Mouse (Mus musculus): Measurements from ENCODE around the gene Atp6v1f. TPM values are rescaled to one million over a fixed set of nuclear protein-coding genes. Genes with fewer than 3 reads are reported as not detected.

The Atp6v1f gene
- total RNA-seq (2021) = 100 to 1,000 TPM; 246 to 249 TPM

DNA sequence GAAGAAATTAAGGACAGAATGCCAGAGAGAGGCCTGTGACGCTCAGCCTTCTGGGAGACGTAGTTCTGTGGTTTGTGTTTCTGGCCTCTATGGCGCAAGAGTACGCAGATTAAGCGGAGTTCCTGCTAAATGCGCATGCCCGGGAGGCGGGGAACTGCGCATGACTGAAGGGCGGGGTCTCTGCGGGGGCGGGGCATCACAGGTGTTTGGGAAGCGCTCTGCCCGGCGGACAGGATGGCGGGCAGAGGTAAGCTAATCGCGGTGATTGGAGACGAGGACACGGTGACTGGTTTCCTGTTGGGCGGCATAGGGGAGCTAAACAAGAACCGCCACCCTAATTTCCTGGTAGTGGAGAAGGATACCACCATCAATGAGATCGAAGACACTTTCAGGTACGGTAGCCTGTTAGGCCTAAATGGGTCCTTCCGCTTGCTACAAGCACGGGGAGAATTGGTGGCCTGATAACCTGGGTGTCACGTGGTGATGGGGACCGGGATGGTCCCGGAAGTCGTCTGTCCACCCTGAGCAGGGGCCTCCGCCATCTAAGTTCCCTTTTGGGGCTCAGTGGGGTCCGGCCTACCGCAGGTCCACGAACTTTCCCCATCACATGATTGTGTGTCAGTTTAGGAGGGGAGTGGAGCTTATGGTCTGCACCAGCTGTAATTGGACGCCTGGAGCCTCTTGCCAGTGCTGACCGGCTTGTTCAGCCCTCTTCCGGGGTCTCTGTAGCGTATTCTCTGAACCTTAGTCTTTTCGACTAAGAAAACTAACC is at the start of gene Atp6v1f:
Gene Atp6v1f (plus strand): TSS at position 136 of the 772 bp plus-strand sequence.
- intact Hi-C loops (cut with DNase I) = no loop called here
- peak; percentile 87 to 94 for DNase-seq (ENCODE audit: extremely low spot score in 1 of 2, low spot score in 2 of 2)

DNA sequence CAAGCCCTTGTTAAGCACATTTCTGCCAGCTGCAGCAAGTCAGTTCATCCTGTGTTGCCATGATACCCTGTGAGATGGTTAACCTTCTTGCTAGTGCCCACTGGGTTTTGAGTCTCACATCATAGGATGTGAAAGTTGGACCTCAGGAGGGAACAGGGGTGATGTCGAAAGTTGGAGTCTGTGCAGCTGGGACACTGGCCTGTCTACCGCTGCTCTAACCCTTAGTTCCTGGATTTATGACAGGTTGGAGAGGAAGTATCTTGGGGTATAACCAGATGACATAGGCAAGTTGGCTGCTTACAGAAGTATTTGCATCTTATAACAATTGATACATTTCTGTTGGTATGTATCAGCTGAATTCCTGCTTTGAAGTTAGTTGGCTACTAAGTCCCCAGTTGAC is 46.9 kb upstream of the Atp6v1f start:
- intact Hi-C loops (cut with DNase I) = no loop called here
- no peak for DNase-seq (ENCODE audit: extremely low spot score in 1 of 2, low spot score in 2 of 2)

DNA sequence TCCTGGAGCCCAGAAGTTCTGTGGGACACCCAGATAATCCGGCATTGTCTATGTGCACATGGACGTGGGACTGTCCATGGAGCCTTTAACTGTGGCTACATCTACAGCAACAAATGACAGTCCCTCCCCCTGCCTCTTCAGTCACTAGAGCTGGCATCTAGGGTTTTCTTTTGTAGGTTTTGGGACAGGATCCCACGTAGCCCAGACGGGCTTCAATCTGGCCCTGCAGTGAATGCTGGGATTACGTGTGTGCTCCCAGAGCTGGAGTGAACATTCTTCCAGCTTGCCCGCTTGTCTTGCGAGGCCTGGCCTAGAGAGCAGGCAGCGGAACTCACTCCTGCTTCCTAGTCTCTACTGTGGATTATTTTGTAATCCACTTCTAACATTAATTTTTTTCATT is 42.4 kb upstream of the Atp6v1f start:
- intact Hi-C loops (cut with DNase I) = no loop called here
- DNase-seq (ENCODE audit: extremely low spot score in 1 of 2, low spot score in 2 of 2) = no peak

DNA sequence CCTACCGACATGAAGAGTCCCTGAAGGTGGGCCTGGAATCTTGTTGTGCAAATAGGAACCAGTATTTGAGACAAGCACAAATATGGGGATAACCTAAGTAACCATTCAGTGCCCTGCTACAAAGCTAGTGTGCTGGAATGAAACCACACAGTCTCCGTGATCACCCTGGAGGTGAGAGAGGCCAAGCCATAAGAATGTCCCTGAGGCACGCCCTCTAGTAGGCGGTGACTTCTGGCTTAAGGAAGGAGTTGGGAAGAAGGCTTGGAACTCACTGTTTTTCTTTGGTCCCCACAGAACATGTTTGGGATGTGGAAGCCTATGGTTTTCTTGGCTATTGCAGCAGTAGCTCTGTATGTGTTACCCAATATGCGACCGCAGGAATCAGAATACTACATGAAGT is 41.2 kb upstream of the Atp6v1f start:
- intact Hi-C loops (cut with DNase I) = no loop called here
- DNase-seq (ENCODE audit: extremely low spot score in 1 of 2, low spot score in 2 of 2) = no peak

DNA sequence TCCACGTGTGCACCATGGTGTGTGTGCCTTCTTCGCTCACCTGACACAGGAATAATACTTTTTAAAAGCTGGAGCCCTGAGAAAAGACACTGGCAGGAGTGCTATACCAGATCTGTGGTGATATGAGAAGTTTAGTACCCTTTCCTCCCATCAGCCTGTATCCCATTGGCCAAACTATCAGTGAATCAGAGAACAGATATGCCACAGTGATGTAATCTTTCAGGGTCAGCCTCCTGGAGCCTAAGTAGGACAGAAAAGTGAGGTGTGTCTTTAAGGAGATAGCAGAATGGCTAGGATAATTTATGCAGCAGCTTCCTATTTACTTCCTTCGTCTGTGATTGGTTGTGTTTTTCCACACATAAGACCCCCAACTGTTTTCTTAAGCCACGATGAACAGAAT is 39.3 kb upstream of the Atp6v1f start:
- intact Hi-C loops (cut with DNase I) = no loop called here
- no peak for DNase-seq (ENCODE audit: extremely low spot score in 1 of 2, low spot score in 2 of 2)

DNA sequence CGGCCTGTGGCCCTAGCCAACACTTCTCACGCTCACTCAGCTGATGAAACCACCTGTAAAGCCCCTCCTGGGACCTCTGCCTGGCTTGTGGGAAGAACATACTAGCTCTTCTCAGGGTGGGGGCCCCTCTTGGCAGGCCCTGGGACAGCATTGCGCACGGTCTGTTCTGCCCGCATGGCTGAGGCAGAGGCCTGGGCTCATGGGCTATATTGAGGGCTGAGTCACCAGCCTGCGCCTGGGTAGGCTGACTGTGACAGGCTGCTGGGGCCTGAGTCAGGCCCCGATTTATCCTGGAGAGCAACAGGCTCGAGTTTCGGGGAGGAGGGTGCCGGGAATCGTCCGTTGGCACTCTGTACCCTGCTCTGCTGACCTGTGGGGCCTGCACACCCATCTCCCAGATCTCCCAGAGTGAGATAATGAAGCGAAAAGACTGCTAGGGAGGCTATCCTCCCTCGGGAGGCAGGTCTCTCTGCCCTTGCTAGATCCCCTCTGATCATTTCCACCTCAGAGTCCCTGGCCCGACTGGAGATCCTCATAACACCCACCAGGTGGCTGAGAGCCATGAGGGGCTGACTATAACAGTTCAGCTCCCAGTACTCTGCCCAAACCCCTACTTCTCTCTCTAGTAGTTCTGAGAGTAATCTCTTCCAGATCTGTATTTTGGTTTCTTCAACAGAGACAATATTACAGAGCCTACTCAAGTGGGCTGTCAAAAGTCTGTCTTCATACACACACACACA is 36.7 kb upstream of the Atp6v1f start:
- DNase-seq (ENCODE audit: extremely low spot score in 1 of 2, low spot score in 2 of 2) = peak in 1 of 2 experiments; percentile 33
- intact Hi-C loops (cut with DNase I) = no loop called here

DNA sequence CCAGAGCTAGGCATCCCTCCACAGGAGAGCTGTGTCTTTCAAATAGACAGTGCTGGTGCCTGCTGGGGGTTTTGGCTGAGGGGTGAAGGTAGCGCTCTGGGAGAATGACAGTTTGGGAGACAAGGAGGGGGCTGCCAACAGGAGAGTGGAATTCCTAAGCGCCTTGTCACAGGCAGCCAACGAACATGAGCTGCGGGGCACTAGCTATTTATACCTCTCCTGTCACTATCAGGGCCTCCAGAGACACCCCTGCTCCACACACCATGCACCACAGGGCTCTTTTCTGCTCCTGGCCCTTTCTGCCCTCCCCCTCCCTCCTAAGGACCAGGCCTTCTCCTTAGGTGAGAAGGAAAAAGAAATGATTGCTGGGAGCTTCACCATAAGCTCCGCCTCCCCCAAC is 36.0 kb upstream of the Atp6v1f start:
- peak in 1 of 2 experiments; percentile 20 for DNase-seq (ENCODE audit: extremely low spot score in 1 of 2, low spot score in 2 of 2)
- intact Hi-C loops (cut with DNase I) = no loop called here

DNA sequence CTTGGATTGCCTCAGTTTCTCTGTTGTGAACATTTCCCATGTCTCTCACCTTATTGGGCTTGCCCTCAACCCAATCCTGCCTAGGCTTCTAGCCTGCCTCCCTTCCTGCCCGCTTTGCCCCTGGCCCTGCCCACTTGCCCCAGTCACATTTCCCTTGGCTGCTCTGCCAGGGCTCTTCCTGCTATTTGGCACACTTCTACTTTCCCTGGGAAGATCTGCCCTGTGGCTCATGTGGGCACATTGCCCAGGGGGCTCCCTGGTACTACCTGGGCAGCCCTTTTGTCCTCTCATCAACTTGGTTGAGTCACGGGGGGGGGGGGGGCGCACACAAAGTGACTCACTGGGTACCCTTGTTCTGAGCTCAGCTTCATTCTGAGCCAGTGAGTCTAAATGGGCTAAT is 35.4 kb upstream of the Atp6v1f start:
- DNase-seq (ENCODE audit: extremely low spot score in 1 of 2, low spot score in 2 of 2) = peak in 1 of 2 experiments; percentile 38
- intact Hi-C loops (cut with DNase I) = no loop called here

DNA sequence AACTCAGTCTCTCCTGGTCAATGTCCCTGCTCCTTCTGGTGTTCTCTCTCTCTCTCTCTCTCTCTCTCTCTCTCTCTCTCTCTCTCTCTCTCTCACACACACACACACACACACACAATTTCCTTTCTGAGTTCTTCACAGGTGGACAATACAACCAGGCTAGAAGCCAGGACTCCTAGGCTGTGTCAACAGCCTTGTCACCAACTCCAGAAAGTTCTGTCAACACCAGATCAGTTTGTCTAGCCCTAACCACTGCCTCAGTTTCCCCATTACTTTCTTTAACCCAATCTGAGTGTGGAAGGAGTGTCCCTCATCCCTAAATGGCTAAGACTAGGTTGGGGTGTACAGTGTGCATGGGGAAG is 34.9 kb upstream of the Atp6v1f start:
- intact Hi-C loops (cut with DNase I) = no loop called here
- DNase-seq (ENCODE audit: extremely low spot score in 1 of 2, low spot score in 2 of 2) = no peak

DNA sequence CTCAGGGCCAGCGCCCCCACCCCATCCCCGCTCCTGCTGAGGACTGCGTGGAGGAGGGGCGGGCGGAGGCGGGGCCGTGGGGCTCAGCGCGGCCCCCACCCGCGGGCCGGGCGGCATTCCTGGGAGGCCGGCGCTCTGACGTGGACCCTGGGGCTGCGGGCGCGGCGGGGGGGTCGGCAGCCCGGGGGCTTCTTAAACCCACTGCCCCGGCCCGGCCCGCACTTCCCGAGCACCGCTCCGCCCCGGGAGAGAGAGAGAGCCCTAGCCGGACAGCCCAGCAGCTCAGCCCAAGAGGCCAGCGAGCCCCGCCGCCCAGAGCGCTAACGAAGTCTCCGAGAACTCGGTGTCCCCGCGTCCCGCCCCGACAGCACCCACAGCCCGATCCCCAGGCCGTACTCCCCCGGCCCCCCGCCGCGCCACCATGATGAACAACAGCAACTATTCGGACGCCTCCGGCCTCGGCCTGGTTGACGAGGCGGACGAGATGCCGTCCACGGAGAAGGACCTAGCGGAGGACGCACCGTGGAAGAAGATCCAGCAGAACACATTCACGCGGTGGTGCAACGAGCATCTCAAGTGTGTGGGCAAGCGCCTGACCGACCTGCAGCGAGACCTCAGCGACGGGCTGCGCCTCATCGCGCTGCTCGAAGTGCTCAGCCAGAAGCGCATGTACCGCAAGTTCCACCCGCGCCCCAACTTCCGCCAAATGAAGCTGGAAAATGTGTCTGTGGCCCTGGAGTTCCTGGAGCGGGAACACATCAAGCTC is 34.3 kb upstream of the Atp6v1f start, which contains the start of gene Flnc:
Gene Flnc (plus strand): TSS at position 219 of the 766 bp plus-strand sequence.
- peak in 1 of 2 experiments; percentile 59 for DNase-seq (ENCODE audit: extremely low spot score in 1 of 2, low spot score in 2 of 2)
- intact Hi-C loops (cut with DNase I) = no loop called here

DNA sequence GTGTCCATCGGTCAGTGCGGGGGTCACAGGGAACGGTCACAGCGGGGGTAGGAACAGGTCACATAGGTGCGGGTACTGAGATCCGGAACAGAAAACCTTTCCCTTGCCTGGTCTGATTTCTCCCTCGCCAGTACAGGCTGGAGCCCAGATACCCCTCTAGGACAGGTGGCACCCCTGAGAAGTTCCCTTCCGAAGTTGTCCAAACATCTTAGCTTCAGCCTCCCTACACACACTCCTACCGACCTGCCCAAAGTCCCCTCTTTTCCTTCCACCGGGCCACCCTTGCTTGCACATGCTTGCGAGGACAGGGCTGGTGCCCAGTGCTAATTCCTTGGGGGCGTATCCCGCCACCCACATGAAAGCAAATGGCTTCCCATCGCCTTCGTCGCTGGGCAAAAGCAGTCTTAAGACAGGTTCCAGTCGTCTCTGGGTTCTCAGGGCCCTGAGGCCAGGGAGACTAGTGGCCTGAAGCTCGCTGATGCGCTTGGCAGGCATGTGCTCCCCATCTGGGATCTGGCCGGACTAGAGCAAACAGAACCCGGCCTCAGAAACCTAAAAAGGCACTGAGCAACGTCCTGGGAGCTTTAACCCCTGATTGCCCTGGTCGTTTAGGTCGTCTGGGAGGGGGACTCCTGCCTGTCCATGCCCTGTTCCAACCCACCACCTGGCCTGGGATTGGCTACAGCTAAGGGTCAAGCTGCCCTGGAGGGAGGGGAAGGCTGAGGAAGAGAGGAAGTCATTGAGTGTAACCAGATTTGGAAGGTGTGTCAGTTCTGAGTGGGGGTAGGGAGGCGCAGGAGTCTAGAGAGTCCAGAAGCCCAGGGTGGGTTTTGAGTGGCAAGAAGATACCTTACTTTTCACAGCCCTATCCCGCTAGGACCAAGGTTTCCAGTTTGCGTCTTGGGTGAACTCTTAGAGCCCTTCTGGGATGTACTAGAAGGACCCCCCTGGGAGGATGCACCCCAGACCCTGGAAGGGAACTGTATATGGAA is 33.4 kb upstream of the Atp6v1f start:
- peak in 1 of 2 experiments; percentile 48 for DNase-seq (ENCODE audit: extremely low spot score in 1 of 2, low spot score in 2 of 2)
- intact Hi-C loops (cut with DNase I) = no loop called here

DNA sequence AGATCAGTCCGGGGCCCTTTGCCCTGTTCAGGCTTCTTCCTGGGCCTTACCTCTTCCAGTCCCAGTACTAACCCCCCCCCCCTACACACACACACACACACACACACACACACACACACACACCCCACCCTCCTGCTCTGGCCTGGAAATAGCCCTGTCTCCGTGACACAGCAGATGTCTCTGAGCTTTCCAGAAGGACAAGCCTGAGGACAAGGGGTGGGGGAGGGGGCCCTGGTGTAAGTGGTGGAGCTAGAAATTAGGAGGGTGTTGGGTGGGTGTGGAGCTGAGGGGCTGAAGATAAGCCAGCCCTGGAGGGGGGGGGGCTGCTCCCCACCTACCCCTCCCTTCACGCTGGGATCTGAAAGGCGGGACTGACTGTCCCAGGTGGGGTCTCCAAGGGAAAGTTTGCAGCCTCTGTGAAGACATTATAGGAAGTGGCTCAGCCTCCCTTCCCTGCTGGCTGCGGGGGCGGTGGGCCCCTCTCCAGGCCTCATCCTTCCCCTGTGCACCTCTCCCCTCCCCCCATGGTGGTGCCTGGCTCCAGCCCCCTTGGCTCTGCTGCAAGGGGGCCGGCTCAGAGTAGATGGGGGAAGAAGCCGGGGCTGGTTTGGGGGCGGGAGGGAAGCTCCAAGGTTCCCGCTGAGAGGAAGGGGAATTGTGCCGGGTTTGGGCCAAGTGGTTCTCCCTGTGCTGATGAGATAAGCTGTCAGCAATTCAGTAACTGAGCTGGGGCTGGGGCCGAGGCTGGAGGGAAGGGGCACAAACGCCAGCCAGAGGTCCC is 32.4 kb upstream of the Atp6v1f start:
- DNase-seq (ENCODE audit: extremely low spot score in 1 of 2, low spot score in 2 of 2) = peak in 1 of 2 experiments; percentile 80
- intact Hi-C loops (cut with DNase I) = no loop called here

DNA sequence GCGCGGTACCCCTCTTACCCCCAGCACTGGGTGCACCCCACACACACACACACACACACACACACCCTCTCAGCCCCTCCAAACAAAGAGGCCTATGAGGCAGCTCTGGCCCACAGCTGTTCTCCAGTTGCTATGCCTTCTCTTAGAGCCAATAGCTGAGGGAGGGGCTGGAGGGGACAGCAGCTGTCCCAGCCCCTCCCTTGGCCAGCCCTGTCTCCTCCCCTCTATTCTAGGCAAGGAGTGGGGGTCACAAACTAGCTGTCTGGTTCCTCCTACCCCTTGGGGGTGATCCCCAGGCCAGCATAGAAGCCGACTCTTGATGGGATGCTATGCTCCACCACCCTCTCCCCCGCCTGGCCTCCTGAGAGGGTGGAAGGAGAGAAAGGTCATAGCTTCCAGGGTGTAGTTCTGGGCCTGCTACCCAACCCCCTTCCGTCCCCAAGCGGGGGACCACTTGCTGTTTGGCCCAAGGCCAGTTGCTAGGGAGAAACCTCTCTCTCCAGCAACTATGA is 31.5 kb upstream of the Atp6v1f start:
- intact Hi-C loops (cut with DNase I) = no loop called here
- DNase-seq (ENCODE audit: extremely low spot score in 1 of 2, low spot score in 2 of 2) = peak in 1 of 2 experiments; percentile 54

DNA sequence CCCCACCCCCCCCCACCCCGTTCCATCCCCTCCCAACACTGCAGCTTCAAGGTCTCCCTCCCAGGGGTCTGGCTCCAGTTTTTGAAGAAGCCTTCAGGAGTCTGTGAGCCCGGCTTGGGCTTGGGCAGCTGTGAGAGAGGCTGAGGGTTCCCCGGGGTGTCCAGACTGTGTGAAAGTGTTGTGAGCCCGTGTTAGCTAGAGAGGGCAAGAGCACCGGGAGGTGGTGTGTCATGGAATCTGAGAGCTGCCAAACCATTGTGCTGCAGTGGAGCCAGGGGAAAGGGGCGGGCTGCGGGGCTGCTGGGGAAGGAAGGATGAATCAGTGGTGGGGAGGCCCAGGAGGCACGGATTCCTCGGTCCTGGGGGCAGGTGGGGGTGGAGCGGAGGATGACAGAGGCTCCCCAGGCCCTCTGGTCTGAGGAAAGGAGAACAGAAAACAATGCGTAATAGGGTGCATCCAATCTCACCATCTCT is 31.0 kb upstream of the Atp6v1f start:
- intact Hi-C loops (cut with DNase I) = no loop called here
- DNase-seq (ENCODE audit: extremely low spot score in 1 of 2, low spot score in 2 of 2) = peak in 1 of 2 experiments; percentile 65

DNA sequence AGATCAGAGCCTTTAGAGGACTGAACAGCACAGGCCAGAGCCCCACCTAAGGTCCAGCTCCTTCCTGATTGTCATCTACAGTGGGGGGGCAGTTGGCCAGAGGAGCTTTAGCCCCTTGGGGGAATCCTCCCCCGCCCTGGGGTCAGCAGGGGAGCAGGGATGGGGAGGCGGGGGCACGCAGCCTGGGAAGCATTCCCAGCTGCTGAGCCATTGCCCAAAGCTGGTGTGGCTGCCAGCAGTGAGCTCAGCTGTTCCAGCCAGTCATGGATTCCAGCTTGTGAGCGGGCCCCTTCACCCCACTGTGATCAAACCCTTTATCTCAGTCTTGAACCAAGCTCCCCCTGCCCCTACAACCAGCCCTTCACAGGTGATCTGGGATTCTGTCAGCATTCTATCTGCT is 28.3 kb upstream of the Atp6v1f start:
- intact Hi-C loops (cut with DNase I) = no loop called here
- peak in 1 of 2 experiments; percentile 30 for DNase-seq (ENCODE audit: extremely low spot score in 1 of 2, low spot score in 2 of 2)

DNA sequence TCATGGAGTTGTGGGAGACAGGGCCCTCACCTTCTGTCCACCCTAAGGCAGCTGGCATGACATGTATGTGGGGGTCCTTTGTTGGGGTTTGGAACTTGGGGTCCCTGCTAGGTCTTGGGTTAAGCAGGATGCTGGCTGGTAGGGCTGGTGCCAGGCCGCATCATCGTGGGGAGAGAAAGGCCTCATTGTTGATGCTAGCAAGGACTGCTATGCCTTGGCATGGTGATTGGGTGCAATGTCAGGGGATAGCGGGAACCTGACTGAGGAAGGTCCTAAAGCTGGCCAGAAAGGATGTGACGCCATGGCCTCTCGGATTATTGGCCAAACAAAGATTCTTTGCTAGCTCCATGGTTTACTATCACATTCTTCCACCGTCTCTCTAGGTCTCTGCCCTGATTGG is 27.7 kb upstream of the Atp6v1f start:
- intact Hi-C loops (cut with DNase I) = no loop called here
- DNase-seq (ENCODE audit: extremely low spot score in 1 of 2, low spot score in 2 of 2) = peak in 1 of 2 experiments; percentile 13

DNA sequence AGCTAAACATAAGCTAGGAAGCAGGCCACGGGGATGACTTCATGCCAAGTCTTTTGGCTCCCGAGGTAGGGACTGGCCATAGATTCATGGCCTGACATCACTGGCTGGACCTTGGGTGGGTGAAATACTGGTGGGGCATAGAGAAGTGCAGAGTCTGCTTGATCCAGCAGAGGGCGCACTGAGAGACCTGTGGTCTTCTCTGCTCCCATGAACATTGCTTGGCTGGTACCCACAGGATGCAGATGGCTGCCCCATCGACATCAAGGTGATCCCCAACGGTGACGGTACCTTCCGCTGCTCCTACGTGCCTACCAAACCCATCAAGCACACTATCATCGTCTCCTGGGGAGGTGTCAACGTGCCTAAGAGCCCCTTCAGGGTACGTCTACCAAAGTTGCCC is 22.7 kb upstream of the Atp6v1f start:
- intact Hi-C loops (cut with DNase I) = no loop called here
- peak in 1 of 2 experiments; percentile 55 for DNase-seq (ENCODE audit: extremely low spot score in 1 of 2, low spot score in 2 of 2)

Data from left cerebral cortex, postnatal 10 days (tissue).